Mouse (Mus musculus) testis, adult 2 months (tissue): Measurements from ENCODE around the gene Vps37d. TPM values are rescaled to one million over a fixed set of nuclear protein-coding genes. Genes with fewer than 3 reads are reported as not detected.

Experiments
- H3K27ac ChIP-seq: fragments of 200-500 bp; 2 replicates; pipeline ENCODE4 v1.5.1; 2012; ENCODE audit warnings: low read depth, low read length; ENCODE audit not compliant: control insufficient read depth, insufficient read depth
- H3K27me3 ChIP-seq: fragments of 200-500 bp; 2 replicates; pipeline ENCODE4 v1.6.1; 2012; ENCODE audit warnings: mild to moderate bottlenecking, low read length, moderate library complexity; ENCODE audit not compliant: control insufficient read depth, insufficient read depth
- H3K36me3 ChIP-seq: fragments of 200-500 bp; 2 replicates; pipeline ENCODE4 v1.6.1; 2012; ENCODE audit warnings: mild to moderate bottlenecking, low read length; ENCODE audit not compliant: control insufficient read depth, insufficient read depth
- H3K4me1 ChIP-seq: fragments of 200-500 bp; 2 replicates; pipeline ENCODE4 v1.6.1; 2012; ENCODE audit warnings: low read length; ENCODE audit not compliant: control insufficient read depth, insufficient read depth
- H3K4me3 ChIP-seq: fragments of 200-500 bp; 2 replicates; pipeline ENCODE4 v1.5.1; 2012; ENCODE audit warnings: low read depth, mild to moderate bottlenecking, low read length, moderate library complexity, mixed read lengths; ENCODE audit not compliant: control insufficient read depth
- CTCF ChIP-seq: fragments of 200-500 bp; IDR thresholded peaks from 2 replicates; pipeline ENCODE4 v1.5.1; 2012; ENCODE audit warnings: low read depth, mild to moderate bottlenecking, inconsistent platforms, low read length, moderate library complexity; ENCODE audit not compliant: control insufficient read depth, insufficient read depth, insufficient replicate concordance
- POLR2A ChIP-seq: fragments of 200-500 bp; IDR thresholded peaks from 2 replicates; pipeline ENCODE4 v1.6.1; 2012; ENCODE audit warnings: low read depth, mild to moderate bottlenecking, inconsistent platforms, low read length, moderate library complexity; ENCODE audit not compliant: control insufficient read depth
- polyA plus RNA-seq: library from polyadenylated mRNA; depleted of rRNA; stranded (reverse); fragments of >200 nt; gene quantifications from 2 replicates; pipeline ENCODE4 v1.2.3, GENCODE M21; 2012

Gene Vps37d
- polyA plus RNA-seq, 1 experiment, result 0.33 TPM

DNA sequence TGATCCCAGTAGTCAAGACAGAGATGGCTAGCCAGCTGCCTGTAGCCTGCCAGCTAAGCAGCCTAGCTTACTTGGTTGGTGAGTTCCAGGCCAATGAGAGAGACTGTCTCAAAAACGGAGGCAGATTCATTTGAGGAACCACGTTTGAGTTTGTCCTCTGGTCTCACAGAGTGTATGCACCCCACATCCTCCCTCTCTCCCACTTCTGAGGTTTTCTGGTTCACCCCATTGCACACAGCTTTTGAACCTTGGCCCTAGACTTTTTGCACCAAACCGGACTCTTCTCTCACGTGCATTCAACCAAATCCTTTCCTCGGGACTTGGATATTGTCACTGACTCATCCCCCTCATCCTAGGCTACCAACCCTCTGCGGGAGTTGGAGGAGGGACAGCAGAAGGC, 31.9 kb upstream of the Vps37d start:
- peaks cover 24% of the 10 kb centered on the region for H3K4me1 ChIP-seq
- H3K4me3 ChIP-seq, result no peak overlapping the region
- H3K27ac ChIP-seq, result no peak overlapping the region
- H3K27me3 ChIP-seq, result no peaks in the 10 kb centered on the region
- H3K36me3 ChIP-seq, result no peaks in the 10 kb centered on the region
- TF ChIP-seq CTCF (no peak), POLR2A (no peak)

DNA sequence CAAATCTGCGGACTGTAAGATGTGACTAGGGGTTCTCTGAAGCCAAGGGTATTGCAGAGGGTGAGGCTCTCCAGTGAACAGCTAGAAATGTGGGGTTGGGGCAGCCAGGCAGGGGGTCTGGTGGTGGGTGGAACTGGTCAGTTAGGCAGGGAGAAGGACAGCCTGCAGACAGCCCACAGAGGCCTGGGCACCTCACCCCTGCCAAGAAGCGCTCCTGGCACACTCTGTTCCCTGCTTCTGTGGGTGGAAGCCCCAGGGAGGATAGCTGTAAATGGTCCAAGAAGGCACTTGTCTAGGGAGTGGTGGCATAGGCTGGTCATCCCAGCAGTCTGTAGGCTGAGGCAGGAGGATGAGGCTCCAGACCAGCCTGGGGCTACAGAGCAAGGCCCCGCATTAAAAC, 31.4 kb upstream of the Vps37d start:
- Histone ChIP-seq H3K27me3 (no peaks in the 10 kb centered on the region), H3K4me3 (no peak overlapping the region), H3K4me1 (peaks cover 24% of the 10 kb centered on the region), H3K27ac (no peak overlapping the region), H3K36me3 (no peaks in the 10 kb centered on the region)
- TF ChIP-seq POLR2A (no peak), CTCF (no peak)

DNA sequence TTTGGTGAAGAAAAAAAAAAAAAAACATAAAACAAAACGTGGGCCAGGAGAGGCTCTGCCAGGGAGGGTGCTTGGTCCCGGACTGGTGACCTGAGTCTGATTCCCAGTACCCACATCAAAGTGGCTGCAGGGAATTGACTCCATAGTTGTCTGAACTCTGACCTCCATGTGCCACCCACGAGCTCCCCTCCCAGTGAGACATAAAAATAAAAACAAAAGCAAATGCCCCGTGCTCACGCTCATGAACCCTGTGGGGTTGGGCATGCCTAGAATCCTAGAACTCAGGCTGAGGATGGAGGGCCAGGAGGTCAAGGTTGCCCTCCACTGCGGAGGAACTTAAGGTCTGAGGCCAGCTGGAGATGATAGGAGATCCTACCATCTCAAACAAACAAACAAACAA, 31.0 kb upstream of the Vps37d start:
- Histone ChIP-seq H3K27ac (no peak overlapping the region), H3K4me3 (no peak overlapping the region), H3K27me3 (no peaks in the 10 kb centered on the region), H3K36me3 (no peaks in the 10 kb centered on the region), H3K4me1 (peaks cover 24% of the 10 kb centered on the region)
- no peak for TF ChIP-seq CTCF
- TF ChIP-seq POLR2A, result no peak

DNA sequence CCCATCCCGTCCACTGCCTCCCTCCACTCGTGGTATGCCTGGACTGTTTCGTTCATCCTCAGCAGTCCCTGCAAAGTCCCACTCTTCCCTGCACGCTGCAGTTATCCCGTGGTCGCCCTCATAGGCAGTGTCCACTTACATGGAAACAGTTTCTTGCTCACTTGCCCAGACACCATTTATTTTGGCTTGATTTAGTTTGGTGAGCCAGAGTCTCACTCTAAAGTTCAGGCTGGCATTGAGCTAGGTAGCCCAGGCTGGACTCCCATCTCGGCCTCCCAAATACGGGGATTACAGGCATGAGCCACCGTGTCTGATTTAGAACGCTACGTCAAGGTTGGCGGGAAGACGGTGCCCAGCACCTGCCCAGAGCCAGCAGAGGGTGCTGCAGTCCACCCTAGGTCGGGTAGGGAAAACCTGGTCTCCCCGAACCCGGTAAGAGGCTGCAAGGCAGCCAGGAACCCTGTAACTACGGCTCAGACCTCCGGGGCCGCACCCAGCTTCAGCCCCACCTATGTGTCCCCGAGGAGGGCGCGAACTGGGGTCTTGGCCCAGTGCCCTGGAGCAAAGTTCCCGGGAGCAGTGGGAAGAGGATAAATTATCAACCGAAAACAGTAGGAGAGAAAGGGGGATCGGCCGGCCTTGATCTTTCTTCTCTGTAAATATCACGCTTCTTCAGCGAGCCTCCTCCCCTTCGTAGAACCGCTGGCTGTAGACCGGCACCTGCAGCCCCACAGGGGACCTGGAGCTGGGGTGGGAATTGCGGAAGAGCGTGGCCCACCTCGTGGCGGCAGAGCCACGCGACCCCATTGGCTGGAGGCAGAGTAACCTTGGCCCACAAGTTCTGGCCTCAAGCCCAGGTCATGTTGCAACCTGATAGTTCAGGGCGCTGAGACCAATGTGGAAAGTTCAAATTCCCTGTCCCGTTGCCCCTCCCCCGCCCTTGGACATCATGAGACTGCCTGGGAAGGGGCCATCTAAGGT, 29.7 kb upstream of the Vps37d start:
- Histone ChIP-seq H3K27ac (no peak overlapping the region), H3K27me3 (no peaks in the 10 kb centered on the region), H3K36me3 (no peaks in the 10 kb centered on the region), H3K4me1 (peaks cover 24% of the 10 kb centered on the region), H3K4me3 (peak overlapping the region; percentile 84)
- TF ChIP-seq CTCF (peak; percentile 48; the same call in 1 of the 2 replicates), POLR2A (no peak)

DNA sequence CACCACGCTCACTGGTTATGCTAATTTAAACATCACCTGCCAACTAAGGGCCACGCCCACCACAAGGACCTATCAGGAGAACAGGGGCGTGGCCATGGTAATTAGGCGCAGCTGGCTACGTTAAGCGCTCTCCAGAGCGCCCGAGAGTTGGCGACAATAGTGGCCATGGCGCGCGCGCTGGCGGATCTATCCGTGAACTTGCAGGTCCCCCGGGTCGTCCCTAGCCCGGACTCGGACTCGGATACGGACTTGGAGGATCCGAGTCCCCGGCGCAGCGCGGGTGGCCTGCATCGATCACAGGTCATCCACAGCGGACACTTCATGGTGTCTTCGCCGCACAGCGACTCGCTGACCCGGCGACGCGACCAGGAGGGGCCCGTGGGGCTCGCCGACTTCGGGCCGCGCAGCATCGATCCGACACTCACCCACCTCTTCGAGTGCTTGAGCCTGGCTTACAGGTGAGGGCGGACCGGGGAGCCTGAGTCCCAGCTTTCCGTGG, 28.7 kb upstream of the Vps37d start:
- Histone ChIP-seq H3K27ac (0 out of 2 replicates have a peak overlapping the region, but pooled peaks have one; percentile 10), H3K4me1 (peaks cover 24% of the 10 kb centered on the region)

DNA sequence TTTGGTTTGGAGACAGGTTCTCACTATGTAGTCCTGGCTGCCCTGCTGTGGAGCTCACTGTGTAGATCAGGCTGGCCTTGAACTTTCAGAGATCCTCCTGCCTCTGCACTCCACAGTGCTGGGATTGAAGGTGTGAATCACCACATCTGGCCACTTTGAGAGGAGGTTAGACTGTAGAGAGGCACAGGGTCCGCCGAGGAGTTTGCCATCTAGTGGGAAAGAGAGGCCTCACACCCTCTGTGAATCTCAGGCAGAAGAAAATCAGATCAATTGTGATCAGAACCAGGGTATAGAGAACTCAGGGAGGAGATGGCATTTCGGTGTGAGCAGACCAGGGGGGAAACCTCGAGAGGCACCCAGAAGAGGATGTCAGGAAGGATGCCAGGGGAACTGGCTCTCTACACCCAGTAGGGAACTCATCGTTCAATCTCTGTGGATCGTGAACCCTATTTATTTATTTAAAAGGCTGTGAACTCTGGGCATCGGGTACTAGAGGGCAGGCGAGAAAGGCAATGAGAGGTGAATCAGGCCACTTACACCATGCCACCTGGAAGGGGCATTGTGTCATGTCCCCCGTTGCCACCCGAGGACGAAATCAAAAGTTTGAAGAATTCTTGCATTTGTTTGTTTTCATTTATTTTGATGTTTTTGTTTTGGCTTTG, 26.1 kb upstream of the Vps37d start:
- Histone ChIP-seq H3K36me3 (no peaks in the 10 kb centered on the region), H3K27ac (no peak overlapping the region), H3K27me3 (no peaks in the 10 kb centered on the region), H3K4me3 (no peak overlapping the region), H3K4me1 (peaks cover 24% of the 10 kb centered on the region)
- no peak for TF ChIP-seq POLR2A
- peak; percentile 30; the same call in 1 of the 2 replicates for TF ChIP-seq CTCF

More for the DNA sequence above, 28.7 kb upstream of the Vps37d start:
- Histone ChIP-seq H3K4me3 (peak overlapping the region; percentile 84), H3K36me3 (no peaks in the 10 kb centered on the region), H3K27me3 (no peaks in the 10 kb centered on the region)
- TF ChIP-seq POLR2A, result 0 out of 2 replicates have a peak, but pooled peaks have one; percentile 55
- TF ChIP-seq CTCF, result no peak

DNA sequence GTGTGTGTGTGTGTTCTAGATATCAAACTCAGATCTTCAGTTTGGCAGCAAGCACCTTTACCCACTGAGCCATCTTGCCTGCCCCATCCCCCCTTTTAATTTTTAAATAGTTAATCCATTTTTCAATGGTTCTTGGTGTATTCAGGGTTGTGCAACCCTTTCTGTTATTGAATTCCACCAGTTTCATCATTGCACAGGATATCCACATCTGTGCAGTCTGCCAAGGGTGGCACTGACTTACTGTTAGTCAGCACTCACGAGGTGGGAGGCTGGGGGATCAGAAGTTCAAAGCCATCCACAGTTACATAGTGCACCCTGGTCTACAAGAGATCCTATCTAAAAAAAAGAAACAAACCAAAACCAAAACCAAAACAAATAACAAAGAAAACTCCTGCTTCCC, 22.9 kb upstream of the Vps37d start:
- Histone ChIP-seq H3K27me3 (no peaks in the 10 kb centered on the region), H3K36me3 (no peaks in the 10 kb centered on the region), H3K27ac (no peak overlapping the region), H3K4me1 (no peaks in the 10 kb centered on the region), H3K4me3 (no peak overlapping the region)
- TF ChIP-seq POLR2A (no peak), CTCF (no peak)
